Mouse (Mus musculus) liver, adult 2 months (tissue): ENCODE results near the gene Phpt1.

Experiments
- CTCF ChIP-seq: fragments of 200-500 bp; IDR thresholded peaks from 2 replicates; pipeline ENCODE4 v1.5.1; 2011; ENCODE audit warnings: low read depth, low read length, control low read depth
- POLR2A ChIP-seq: fragments of 200-500 bp; IDR thresholded peaks from 2 replicates; pipeline ENCODE4 v1.6.1; 2011; ENCODE audit warnings: low read length, control low read depth; ENCODE audit not compliant: insufficient read depth; ENCODE audit errors: extremely low read depth

DNA sequence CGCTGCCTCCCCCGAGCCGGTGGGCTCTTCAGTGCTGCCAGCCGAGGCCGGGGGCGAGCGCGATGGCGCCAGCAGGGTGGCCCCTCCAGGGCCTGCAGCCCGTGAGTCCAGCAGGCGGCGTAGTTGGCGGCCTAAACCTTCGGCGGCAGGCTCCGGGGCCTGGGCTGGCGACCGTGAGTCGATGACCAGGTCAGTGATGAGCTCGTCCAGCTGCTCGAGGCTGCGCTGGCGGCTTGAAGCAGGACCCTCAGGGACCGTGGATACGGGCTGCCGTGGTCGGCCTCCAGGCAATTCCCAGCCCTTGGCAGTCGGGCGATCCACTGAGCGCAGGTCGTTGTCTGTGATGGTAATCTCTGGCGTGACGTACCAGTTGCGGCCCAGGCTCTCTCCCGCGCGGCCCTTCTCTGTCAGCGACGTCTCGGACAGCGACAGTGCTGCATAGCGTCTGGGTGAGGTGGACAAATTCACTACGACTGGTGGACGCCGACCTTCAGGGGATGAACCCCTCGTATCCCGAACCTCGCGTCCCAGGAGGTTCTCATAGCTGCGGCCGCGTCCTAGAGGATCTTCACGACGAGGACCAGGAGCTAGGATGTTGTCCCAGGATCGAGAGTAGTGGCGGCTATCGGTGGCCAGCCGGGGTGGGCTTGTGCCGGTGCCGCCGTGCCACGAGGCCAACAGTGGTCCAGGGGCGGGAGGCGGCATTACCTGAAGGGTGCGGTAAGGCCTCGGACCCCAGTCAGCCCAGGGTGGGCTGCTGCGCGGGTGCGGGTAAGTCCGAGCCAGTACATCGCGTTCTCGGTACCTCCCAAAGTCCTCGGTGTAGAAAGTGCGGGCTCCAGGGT is 3.1 kb upstream of the Phpt1 start:
- TF ChIP-seq POLR2A (no peak), CTCF (no peak; the same call in 1 of the 2 replicates)
